Mouse (Mus musculus): Measurements from ENCODE around the gene Lpcat3.

The Lpcat3 gene

DNA sequence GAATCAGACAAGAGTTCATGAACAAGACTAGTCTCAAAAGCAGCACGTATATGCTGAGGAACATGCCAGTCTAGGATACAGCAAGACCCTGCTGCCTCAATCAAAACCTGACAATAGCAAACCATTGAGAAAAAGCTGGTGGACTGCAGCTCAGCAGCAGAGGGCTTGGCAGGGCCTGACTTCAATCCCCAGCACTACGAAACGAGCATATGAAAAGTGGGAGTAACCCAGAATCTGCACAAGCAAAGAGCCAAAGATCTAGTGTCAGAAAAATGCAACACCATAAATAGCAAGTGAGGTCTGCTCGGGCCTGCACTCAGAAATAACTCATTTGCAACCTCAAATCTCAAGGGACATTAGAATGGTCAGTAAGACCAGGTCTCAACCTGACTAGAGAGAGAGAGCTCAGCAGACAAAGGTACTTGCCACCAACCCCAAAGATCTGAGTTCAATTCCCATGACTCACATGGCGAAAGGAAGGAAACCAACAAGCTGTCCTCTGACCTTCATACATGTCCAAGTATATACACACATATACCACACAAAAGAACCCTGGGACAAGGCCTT, 43.3 kb downstream of the Lpcat3 start:
- no peak for DNase-seq

DNA sequence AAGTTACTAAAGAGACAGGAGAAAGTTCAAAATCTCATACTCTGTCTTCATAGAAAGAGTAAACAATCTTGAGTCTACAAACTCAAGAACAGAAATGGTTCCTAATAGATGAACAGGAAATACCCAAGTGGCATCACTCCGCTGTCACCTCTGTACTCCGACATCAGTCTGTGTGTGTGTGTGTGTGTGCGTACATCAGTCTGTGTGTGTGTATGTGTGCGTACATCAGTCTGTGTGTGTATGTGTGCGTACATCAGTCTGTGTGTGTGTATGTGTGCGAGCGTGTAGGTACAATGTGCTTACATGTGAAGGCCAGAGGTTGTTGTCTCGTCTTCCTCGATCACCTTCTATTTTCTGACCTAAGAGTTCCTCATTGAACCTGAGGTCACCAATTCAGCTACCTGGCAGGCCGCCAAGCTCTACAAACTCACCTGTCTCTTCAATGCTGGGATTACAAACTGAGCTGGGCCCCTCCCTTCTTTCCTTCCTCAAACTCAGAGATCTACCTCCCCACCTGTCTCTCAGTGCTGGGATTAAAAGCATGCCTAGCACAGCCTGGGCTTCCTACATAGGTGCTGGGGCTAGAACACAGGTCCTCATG, 45.6 kb downstream of the Lpcat3 start:
- DNase-seq, result peak in 1 of 2 experiments; percentile 40

DNA sequence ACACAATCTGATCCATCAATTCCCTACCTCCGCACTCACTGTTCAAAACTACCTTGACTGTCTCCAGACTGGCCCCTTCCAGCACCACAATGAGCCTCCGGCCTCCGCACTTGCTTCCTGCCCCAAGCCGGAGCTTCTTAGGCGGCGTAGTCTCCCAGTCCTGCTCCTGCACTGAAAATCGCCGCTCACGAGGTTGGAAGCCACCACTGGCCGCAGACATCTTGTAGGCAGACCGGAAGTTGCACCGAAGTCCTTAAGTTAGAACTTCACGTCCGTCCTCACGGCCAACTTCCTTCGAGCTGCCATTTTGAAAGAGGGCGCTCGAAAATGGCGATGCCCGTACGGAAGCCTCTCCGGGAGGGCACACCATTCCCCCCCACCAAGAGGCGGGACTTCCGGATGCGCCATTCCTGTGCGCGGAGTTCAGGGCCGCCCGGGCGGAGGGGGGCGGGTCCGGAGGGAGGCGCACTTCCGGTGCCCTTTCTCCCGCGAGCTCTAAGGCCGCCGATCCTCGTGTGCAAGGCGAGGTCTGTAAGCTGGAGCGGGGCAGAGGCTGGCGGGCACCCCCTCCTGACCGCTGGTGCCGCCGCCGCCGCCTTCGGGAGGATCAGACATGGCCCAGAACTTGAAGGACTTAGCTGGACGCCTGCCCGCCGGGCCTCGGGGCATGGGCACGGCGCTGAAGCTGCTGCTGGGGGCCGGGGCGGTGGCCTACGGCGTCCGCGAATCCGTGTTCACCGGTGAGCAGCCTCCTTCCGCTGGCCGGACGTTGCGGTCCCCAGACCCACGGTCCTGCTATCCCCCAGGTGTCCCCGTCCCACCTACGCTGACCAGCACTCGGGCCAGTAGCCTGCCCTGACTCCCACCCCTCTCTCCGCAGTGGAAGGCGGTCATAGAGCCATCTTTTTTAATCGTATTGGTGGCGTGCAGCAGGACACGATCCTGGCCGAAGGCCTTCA, 49.3 kb downstream of the Lpcat3 start, which contains the start of the genes Emg1 and Phb2:
Emg1 (minus strand) TSS at position 355 of the 959 bp plus-strand sequence.
Phb2 (plus strand) TSS at position 513 of the 959 bp plus-strand sequence.
- peak; percentile 99 for DNase-seq

DNA sequence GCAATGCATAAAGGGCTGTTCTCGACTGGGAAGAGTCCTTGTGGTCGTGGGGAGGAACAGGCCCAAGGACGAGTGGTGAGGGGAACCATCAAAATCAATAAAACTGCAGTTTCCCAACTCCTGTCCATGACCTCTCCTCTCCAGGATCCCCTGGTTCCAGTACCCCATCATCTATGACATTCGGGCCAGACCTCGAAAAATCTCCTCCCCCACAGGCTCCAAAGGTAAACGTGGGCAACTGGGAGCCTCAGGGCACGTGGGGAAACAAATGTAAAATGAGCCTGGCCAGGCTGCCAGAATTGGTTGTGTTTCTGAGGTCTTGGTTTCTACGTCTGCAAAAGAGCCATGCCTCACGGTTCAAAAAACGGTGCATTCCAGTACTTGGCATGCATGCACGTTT, 50.1 kb downstream of the Lpcat3 start:
- no peak for DNase-seq

DNA sequence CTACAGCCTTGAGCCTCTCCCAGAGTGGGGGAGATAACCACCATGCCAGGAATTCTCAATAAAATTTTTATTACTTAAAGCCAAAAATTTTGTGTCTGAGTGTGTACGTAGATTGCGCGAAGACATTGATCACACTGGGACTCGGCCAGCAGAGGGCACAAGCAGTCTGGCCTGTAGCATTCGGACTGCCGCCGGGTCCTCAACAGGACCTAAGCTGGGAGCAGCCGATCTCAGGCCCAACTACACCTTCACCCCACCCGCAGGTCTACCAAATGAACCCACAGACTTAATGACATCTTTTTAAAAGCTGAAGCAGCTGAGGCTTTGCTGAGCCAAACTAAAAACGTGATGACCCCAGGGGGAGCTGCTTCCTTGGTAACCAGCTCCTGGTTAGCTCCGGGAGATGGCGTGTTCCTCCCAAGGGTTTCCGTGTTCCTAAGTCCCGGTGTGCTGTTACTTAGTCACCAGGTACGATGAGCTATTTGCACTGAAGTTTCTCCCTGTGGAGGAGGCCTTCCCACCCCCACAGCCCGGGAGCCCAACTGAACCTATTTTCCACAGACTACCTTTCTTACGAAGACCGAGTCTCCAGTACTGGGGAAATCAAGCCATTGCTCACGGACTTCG, 54.1 kb downstream of the Lpcat3 start:
- peak; percentile 67 to 70 for DNase-seq

DNA sequence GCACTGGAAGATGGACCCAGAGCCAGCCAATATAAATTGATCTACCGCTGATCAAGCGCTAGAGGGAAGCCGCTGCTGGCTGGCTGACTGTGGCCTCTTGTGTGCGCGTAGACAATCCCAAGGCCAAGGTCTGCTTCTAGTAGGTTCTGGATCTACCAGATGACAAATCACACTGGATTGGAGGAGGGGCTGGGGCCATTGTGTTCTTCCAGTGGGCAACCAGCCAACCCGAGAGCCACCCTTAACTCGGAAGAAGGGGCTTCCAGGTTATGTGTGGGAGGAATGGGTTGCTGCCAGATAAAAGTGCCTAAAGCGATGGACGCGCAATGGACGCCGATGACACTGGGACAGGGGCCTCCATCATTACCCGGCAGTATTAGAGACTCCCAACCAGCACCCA, 55.1 kb downstream of the Lpcat3 start:
- DNase-seq, result no peak

DNA sequence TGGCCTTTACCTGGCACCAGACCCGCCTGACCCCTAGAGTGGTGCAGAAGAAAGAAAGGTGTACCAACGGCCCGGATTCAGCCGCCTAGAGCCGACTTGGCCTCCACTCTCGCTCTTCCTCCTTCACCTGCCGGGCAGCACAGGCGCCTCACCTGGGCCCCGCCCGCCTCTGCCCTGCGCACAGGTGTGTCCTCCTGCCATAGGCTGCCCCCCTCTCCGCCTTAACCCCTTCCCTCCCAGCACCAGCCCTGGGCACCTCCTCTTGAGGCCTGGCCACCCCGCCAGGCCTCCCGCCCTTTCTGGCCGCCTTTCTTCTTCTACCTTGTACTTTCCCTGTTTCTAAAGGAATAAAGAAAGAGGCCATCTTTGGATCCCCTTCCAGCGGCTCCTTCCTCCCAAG, 55.9 kb downstream of the Lpcat3 start:
- peak; percentile 62 to 91 for DNase-seq

DNA sequence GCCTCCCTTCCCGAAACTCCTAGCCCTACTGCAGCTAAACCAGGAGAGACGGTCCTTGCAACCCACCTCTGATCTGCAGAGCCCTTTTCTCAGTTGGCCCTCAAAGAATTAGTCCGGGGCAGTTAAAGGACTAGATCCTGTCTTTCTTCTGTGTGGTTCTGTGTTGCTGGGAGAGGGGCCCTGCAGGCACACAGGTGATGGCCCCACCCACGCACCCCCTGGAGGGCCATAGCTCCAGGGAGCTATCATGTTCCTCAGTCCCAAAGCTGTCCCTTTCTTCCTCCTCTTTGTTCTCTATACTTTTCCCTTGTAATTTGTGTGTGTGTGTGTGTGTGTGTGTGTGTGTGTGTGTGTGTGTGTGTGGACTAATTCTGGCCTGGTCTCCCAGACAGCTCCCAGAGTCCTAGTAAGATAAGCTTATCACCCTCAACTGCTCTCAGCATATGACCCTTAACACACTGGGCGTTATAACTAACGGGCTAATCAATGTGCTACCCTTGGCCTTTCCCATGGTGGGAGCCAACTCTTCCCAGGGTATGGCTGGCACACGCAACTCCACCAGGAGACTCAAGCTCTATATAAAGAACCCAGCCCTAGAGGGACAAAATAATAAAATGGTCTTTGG, 56.6 kb downstream of the Lpcat3 start:
- DNase-seq, result no peak

DNA sequence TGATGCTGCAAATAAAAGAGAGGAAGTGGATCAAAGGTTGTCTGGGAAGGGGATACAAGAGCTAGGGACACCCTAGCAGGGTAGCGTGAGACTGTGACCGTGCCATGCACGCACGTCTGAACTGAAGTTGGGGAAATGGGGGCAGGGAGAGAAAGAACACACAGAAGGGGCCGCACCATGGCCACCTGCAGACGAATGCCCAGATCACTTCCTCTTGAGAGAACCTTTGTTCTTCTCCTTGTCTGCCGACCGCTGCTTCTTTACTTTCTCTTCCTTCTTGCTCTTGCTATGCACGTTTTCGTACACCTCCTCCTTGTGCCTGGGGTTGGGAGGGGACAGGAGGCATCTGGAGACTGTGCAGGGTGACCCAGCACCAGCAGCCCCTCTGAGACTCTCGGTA, 58.1 kb downstream of the Lpcat3 start:
- no peak for DNase-seq

DNA sequence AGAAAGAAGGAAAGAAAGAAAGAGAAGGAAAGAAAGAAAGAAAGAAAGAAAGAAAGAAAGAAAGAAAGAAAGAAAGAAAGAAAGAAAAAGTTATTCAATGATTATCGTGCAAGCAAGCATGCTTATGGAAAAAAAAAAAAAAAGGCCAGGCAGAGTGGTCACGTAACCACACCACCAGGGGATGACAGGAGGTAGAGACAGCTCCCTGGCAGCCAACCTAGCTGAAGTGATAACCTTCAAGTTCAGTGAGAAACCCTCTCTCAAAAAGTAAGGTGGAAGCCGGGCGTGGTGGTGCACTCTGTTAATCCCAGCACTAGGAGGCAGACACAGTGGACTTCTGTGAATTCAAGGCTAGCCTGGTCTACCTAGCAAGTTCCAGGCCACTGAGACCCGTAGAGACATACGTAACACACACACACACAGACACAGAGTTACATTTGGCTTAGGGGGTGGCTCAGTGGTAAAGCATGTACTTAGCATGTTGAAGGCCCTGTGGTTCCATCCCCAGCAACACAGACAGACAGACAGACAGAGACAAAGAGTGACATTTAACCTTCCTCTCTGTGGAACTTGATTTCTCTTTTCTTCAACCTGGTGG, 60.1 kb downstream of the Lpcat3 start:
- no peak for DNase-seq

DNA sequence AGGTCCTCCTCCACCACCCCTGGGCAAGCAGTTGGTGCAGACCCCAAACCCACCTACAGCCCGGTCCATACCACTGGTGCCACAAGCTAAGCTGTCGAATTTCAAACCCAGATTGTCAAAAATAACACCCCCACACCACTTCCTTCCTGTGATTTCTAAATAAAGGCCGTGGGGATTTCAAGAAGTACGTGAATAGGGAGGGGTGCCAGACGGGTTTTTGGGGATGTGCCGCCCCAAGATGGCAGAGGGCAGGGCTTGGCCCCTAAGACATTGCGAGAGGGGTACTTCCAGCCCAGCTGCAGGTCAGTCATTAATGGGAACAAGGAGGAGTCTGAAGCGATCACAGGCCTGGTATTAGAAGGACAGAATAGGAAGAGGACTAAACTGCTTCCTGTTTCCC, 60.7 kb downstream of the Lpcat3 start:
- DNase-seq, result no peak

DNA sequence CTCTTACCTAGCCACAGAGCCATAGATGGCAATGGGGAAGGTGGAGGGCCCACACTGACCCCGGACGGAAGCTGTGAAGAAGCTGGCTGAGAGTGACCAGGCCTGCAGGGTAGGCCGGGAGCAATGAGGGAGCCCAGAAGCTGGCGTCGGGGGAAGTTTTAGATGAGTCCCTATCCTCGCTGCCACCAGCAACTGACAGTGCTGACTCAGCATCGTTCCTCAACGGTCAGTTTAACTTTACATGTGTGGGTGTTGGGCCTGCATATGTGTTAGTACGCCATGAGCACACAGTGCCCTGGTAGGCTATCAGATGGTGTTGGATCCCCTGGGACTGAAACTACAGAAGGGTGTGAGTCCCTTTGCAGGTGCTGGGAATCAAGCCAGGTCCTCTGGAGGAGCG, 61.6 kb downstream of the Lpcat3 start:
- no peak for DNase-seq

DNA sequence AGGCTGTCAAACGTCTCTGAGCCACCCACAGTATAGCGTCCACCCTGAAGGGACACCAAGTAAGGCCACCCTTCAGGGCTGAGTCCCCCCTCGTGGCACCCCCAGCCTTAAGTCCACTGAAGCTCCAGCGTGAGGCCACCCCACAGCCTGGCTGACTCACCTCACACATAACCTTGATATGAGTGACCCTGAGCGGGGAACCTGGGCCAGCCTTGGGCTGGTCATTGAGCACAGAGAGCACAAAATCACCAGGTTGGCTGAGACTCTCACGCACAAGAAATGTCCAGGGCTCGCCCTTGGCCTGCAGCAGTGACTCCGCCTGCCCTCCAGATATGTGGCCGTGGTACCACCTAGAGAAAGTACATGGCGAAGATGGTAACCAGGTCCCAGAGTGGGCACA, 65.8 kb downstream of the Lpcat3 start:
- DNase-seq, result no peak

DNA sequence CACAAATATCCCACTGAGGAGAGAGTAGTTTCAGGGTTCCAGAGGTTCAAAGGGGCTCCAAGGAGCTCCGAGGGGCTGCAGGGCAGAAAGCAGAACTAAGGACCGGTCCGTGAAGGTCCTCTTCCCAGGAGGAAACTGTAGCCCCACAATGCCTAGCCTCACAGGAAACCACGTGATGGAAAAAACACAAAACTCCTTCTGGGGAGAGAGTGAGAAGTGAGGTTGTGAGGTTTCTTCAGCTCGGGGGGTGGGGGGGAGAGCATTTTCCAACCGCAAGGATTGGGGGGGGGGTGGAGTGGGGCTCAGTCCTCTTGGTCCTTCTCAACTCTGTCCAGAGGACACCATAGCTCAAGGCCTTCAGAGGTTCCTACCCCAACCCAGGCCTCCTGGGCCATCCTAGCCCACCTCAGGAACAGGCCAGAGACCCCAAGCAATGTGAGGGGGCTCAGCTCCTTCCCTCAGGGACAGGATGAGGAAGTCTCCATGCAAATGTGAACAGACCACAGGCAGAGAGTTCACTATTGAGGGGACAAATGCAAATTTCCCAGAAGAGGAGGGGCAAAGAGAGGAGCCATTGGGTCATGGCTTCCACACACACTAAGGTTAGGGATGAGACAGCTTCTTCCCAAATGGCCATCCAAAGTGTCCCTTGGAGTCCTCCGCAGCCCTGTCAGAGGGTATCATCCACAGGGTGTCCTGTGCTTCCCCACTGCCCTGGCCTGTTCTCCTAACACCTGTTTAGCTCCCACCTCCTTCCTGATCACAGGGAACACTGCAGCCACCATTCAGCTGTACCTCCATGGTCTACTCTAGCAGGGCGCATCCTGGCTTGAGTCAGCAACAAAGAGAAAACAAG, 67.3 kb downstream of the Lpcat3 start:
- no peak for DNase-seq

DNA sequence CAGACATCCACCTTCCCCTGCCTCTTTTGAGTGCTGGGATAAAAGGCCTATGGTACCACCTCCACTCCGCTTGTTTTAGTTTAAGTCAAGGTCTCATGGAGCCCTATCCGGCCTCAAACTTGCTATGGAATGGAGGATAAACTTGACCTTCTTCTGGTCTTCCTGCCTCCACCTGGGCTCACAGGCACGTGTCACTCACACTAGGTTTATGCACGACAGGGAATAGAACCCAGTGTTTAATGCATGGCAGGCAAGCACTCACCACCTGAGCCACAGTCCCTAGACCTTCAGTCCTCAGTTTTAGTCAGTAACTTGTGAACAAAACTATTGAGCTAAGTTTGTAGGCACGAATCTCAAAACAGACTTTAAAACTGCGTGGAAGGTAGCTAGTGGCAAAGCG, 68.2 kb downstream of the Lpcat3 start:
- no peak for DNase-seq

DNA sequence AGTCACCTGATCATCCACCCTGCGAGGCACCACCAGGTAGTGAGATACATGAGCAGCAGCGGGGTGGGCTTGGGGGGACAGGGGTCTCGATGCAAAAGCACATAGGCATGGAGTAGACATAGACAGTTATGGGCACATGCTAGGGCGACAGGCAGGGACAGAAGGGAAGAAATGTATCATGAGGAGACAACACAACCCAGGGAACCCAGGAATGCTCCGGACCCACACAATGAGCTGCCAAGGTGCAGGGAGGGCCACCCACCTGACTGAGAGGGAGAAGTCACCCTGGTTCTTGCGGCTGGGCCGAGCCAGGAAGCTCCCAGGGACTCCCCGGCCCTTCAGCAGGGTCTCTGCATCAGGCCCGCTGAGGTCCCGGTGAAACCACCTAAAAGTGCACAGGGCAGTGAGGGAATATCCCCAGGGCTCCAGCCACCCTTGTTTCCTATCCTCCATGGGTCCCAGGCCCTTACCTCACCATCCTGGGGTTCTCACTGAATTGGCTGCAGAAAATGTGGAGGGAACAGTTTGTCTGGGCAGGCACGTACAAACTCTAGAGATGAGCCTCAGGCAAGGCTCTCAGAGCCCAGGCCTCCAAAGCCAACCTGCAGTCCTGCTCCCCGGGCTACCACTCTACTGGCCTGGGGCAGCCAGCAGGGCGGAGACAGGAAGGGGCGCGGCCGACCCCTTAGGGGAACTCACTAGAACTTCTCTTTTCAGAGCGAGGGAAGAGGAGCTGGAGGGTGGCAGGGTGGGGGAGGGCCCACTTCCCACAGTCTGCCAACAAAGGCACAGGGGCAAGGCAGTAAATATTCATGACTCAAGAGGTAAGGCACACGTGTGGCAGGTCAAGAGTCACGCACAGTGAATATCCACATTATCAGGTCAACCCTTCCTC, 69.9 kb downstream of the Lpcat3 start:
- no peak for DNase-seq

DNA sequence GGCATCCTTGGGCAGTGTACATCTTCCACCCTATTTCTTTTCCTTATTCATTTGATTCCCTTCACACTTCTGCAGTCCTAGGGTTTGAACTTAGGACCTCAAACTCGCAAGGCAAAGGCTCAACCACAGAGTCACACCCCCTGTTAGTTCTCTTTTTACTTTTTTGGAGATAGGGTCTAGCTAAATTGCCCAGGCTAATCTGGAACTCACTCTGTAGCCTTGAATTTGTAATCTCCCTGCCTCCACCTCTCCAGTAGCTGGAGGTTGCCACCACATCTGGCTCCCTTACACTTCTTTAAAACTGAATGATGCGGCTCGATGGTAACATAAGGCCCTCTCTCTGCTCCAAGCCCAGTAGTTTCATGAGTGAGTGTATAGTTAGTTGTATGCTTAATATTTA, 71.6 kb downstream of the Lpcat3 start:
- DNase-seq, result no peak

DNA sequence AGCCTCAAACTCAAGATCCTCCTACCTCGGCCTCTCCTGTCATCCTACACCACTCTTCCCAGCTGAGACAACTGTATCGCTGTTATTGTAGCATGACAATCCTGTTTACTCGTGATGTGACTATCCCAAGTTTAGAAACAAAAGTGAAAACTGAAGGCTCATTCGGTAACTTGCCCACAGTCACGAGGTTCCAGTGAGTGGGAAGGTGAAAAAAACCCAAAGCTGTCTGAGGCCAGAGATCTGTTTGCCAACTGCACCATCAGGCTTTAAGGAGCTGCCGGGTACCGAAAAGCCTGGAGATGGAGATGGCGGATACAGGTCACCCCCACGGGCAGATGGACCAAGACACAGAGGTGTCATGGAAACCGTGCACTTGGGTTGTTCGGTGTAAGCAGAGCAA, 74.2 kb downstream of the Lpcat3 start:
- no peak for DNase-seq

DNA sequence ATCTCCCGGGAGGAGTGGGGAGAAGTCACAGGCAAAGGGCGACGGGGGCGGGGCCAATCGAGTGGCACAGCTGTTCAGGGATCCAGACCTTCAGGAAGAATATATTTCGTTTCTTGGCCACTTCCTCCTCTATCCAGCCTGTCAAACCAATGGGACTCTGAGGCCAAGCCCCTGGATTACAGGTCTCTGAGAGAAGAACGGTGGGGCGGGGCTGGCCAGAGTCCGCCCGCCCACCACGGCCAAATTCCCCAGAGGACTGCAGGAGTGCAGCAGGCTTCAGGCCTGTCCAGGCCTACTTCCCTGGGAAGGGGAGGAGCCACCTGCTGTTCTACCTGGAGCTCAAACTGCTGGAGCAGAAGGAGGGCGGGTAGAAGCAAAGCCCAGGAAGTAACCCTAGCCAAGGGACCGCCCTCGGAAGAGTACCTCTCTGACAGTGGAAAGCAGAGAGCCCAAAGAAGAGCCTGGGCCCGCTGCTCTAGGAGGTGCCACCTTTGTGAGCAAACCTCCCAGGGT, 75.7 kb downstream of the Lpcat3 start, which contains the start of gene Ptpn6:
Ptpn6 (minus strand) TSS at position 204 of the 513 bp plus-strand sequence.
- DNase-seq, result peak; percentile 90 to 97

DNA sequence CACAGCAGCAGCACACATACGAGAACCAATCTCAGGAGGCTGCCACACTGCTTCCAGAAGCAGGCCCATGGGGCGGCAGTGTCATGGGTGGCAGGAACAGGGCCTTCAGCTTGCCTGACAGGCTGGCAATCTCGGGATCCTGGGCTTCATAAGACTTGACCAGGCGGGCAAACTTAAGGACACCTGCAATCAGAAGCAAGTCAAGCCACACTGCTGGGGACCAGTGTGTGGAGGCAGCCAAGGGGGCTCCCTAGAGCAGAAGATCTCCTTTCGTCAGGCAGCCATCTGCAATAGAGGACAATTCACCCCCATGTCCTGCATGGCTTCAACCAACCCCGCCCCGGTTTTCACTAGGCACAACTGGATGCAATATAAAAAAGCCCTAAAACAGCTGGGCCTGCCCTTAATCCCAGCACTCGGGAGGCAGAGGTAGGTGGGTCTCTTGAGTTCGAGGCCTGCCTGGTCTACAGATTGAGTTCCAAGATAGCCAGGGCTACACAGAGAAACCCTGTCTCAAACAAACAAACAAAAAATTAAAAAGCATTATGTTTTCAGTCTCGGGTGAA, 76.5 kb downstream of the Lpcat3 start:
- DNase-seq, result no peak
